Mouse (Mus musculus) testis, adult 2 months (tissue): ENCODE results near the gene Zfp169. TPM values are rescaled to one million over a fixed set of nuclear protein-coding genes. Genes with fewer than 3 reads are reported as not detected.

Experiments
- H3K27ac ChIP-seq: fragments of 200-500 bp; 2 replicates; pipeline ENCODE4 v1.5.1; 2012; ENCODE audit warnings: low read depth, low read length; ENCODE audit not compliant: control insufficient read depth, insufficient read depth
- H3K27me3 ChIP-seq: fragments of 200-500 bp; 2 replicates; pipeline ENCODE4 v1.6.1; 2012; ENCODE audit warnings: mild to moderate bottlenecking, low read length, moderate library complexity; ENCODE audit not compliant: control insufficient read depth, insufficient read depth
- H3K36me3 ChIP-seq: fragments of 200-500 bp; 2 replicates; pipeline ENCODE4 v1.6.1; 2012; ENCODE audit warnings: mild to moderate bottlenecking, low read length; ENCODE audit not compliant: control insufficient read depth, insufficient read depth
- H3K4me1 ChIP-seq: fragments of 200-500 bp; 2 replicates; pipeline ENCODE4 v1.6.1; 2012; ENCODE audit warnings: low read length; ENCODE audit not compliant: control insufficient read depth, insufficient read depth
- H3K4me3 ChIP-seq: fragments of 200-500 bp; 2 replicates; pipeline ENCODE4 v1.5.1; 2012; ENCODE audit warnings: low read depth, mild to moderate bottlenecking, low read length, moderate library complexity, mixed read lengths; ENCODE audit not compliant: control insufficient read depth
- CTCF ChIP-seq: fragments of 200-500 bp; IDR thresholded peaks from 2 replicates; pipeline ENCODE4 v1.5.1; 2012; ENCODE audit warnings: low read depth, mild to moderate bottlenecking, inconsistent platforms, low read length, moderate library complexity; ENCODE audit not compliant: control insufficient read depth, insufficient read depth, insufficient replicate concordance
- POLR2A ChIP-seq: fragments of 200-500 bp; IDR thresholded peaks from 2 replicates; pipeline ENCODE4 v1.6.1; 2012; ENCODE audit warnings: low read depth, mild to moderate bottlenecking, inconsistent platforms, low read length, moderate library complexity; ENCODE audit not compliant: control insufficient read depth
- polyA plus RNA-seq: library from polyadenylated mRNA; depleted of rRNA; stranded (reverse); fragments of >200 nt; gene quantifications from 2 replicates; pipeline ENCODE4 v1.2.3, GENCODE M21; 2012

Zfp169 gene
- polyA plus RNA-seq, 1 experiment = 11.5 TPM

GRCm38 (mm10) chr13:48490396-48491182, 22.7 kb downstream of the Zfp169 start:
- no peaks in the 10 kb centered on the region for H3K4me1 ChIP-seq
- H3K4me3 ChIP-seq = peak overlapping the region; percentile 91
- peak overlapping the region; percentile 80 for H3K27ac ChIP-seq
- no peaks in the 10 kb centered on the region for H3K36me3 ChIP-seq
- peak; percentile 67; the same call in 1 of the 2 replicates for TF ChIP-seq POLR2A
- TF ChIP-seq CTCF = no peak
- no peaks in the 10 kb centered on the region for H3K27me3 ChIP-seq

- no peaks in the 10 kb centered on the region for H3K4me1 ChIP-seq
- no peak overlapping the region for H3K4me3 ChIP-seq
- no peaks in the 10 kb centered on the region for H3K36me3 ChIP-seq
- no peak overlapping the region for H3K27ac ChIP-seq
- H3K27me3 ChIP-seq = no peaks in the 10 kb centered on the region
- TF ChIP-seq POLR2A = no peak
- no peak for TF ChIP-seq CTCF
These were observed 29.6 kb downstream of the Zfp169 start for GRCm38 (mm10) chr13:48483606-48484005.

- TF ChIP-seq CTCF (no peak), POLR2A (no peak)
- no peak overlapping the region for H3K4me3 ChIP-seq
- no peaks in the 10 kb centered on the region for H3K27me3 ChIP-seq
- no peaks in the 10 kb centered on the region for H3K36me3 ChIP-seq
- no peak overlapping the region for H3K27ac ChIP-seq
- H3K4me1 ChIP-seq = no peaks in the 10 kb centered on the region; the same call in 1 of the 2 replicates
These were observed 44.5 kb downstream of the Zfp169 start for GRCm38 (mm10) chr13:48468656-48469180.

- Histone ChIP-seq H3K27me3 (no peaks in the 10 kb centered on the region), H3K4me3 (no peak overlapping the region), H3K4me1 (no peaks in the 10 kb centered on the region; the same call in 1 of the 2 replicates), H3K27ac (no peak overlapping the region), H3K36me3 (no peaks in the 10 kb centered on the region)
- TF ChIP-seq CTCF (no peak), POLR2A (no peak)
These were observed 47.1 kb downstream of the Zfp169 start for GRCm38 (mm10) chr13:48466186-48466585.

GRCm38 (mm10) chr13:48464170-48464569, 49.1 kb downstream of the Zfp169 start:
- H3K36me3 ChIP-seq = no peaks in the 10 kb centered on the region
- no peaks in the 10 kb centered on the region for H3K27me3 ChIP-seq
- no peaks in the 10 kb centered on the region for H3K4me1 ChIP-seq
- TF ChIP-seq CTCF (peak; percentile 15; the same call in 1 of the 2 replicates), POLR2A (no peak)
- no peak overlapping the region for H3K27ac ChIP-seq
- H3K4me3 ChIP-seq = no peak overlapping the region

- H3K4me3 ChIP-seq = no peak overlapping the region
- no peak overlapping the region for H3K27ac ChIP-seq
- H3K27me3 ChIP-seq = no peaks in the 10 kb centered on the region
- TF ChIP-seq POLR2A = no peak
- no peak for TF ChIP-seq CTCF
- no peaks in the 10 kb centered on the region for H3K4me1 ChIP-seq
- no peaks in the 10 kb centered on the region for H3K36me3 ChIP-seq
These were observed 54.0 kb downstream of the Zfp169 start for GRCm38 (mm10) chr13:48459280-48459679.

GRCm38 (mm10) chr13:48448119-48448518, 65.1 kb downstream of the Zfp169 start:
- Histone ChIP-seq H3K4me1 (no peaks in the 10 kb centered on the region), H3K27ac (no peak overlapping the region), H3K36me3 (no peaks in the 10 kb centered on the region), H3K4me3 (no peak overlapping the region), H3K27me3 (no peaks in the 10 kb centered on the region)
- TF ChIP-seq CTCF = no peak

GRCm38 (mm10) chr13:48443996-48444395, 69.3 kb downstream of the Zfp169 start:
- no peaks in the 10 kb centered on the region for H3K36me3 ChIP-seq
- TF ChIP-seq POLR2A (no peak), CTCF (no peak)
- H3K4me3 ChIP-seq = no peak overlapping the region
- H3K27me3 ChIP-seq = no peaks in the 10 kb centered on the region
- no peak overlapping the region for H3K27ac ChIP-seq
- H3K4me1 ChIP-seq = no peaks in the 10 kb centered on the region
